Mouse (Mus musculus): ENCODE measurements around the gene Klk1b4.
"Not testable (repeated sequence)": the region's sequence is repeated elsewhere in the genome, so short reads cannot be mapped to it uniquely, and the experiment has no call there.

Klk1b4 gene

DNA sequence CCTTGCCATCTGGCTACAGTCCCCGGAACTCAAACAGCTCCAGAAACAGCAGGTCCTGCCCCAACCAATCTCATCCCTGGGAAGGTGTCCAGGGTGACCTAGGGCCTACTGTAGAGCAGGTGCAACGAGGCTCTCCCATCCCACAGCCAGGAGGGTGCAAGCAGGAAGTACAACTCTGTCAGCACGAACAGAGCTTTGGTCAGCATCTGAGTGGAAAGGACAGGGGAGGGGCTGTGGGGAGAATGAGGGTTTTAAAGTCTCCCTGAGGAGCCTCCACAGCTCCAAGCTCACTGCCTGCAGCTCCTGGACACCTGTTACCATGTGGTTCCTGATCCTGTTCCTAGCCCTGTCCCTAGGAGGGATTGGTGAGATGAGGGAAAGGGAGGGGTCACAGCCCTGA is at the start of gene Klk1b4:
Gene Klk1b4, plus strand, starts transcription at position 301 of the 400 bp plus-strand sequence.
- DNase-seq, result not testable (repeated sequence)

- no peak for DNase-seq
These were observed 27.8 kb upstream of the Klk1b4 start for GRCm38 (mm10) chr7:44179299-44180045.

DNA sequence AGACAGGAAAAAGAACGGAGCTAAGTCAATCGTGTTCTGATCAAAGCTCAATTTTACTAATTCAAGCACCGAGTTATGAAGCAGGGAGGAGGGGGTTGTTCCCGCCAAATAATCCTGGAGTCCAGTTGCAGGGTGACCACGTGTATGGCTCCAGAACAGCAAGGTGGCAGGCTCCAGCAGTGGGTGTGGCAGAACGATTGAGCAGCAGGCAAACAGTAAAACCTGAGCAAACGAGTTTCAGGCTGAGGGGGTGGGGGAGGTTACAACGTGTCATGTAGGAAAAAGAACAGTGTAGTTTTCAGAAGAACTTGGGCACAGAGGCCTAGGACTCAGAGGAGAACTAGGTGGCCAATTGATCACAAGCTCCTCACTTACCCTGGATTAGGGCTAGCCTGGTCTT is 20.7 kb upstream of the Klk1b4 start:
- not testable (repeated sequence) for DNase-seq

GRCm38 (mm10) chr7:44187936-44188335 is 19.3 kb upstream of the Klk1b4 start, which contains the start of gene Klk1b24:
TSS of gene Klk1b24 (plus strand) at chr7:44188236.
- DNase-seq, result not testable (repeated sequence)

DNA sequence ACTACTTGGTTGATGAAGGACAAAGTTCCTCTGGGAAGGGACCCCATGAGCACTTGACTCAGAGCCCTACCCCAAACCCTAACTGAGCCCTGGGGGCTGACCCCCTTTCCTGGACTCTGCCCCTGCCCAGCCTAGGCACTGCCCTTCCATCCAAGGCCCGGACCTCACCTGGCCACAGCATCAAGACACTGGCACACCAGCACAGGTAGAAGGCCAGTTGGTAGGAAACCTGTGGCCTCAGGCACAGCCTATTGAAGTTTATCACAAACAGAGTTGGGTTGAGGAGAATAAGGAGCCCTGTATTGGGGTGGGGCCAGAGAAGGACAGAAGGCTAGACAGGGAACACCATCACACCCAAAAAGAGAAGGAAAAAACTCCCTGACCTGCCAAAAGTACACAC is 13.8 kb upstream of the Klk1b4 start:
- DNase-seq, result not testable (repeated sequence)

DNA sequence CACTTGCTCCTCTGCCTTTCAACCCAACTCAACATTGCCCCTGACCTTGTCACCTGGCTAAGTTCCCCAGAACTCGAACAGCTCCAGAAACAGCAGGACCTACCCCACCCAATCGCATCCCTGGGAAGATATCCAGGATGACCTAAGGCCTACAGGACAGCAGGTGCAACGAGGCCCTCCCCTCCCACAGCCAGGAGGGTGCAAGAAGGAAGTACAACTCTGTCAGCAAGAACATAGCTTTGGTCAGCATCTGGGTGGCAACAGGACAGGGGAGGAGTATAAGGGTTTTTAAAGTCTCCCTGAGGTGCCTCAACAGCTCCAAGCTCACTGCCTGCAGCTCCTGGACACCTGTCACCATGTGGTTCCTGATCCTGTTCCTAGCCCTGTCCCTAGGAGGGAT is 9.3 kb upstream of the Klk1b4 start, which contains the start of gene Klk1b3:
Gene Klk1b3, plus strand, starts transcription at position 301 of the 400 bp plus-strand sequence.
- no peak for DNase-seq

- no peak for DNase-seq
These were observed 1.1 kb downstream of the Klk1b4 start for GRCm38 (mm10) chr7:44208307-44208706.

GRCm38 (mm10) chr7:44215645-44216044 is 8.4 kb downstream of the Klk1b4 start, which contains the start of gene Klk1b5:
TSS of gene Klk1b5 (plus strand) at chr7:44215945.
- DNase-seq, result no peak

- DNase-seq, result not testable (repeated sequence)
These were observed 14.4 kb downstream of the Klk1b4 start for GRCm38 (mm10) chr7:44221601-44222000.

GRCm38 (mm10) chr7:44222335-44222734 is 15.1 kb downstream of the Klk1b4 start:
- not testable (repeated sequence) for DNase-seq

GRCm38 (mm10) chr7:44225076-44225475 is 17.8 kb downstream of the Klk1b4 start, which contains the start of gene Klk1:
TSS of gene Klk1 (plus strand) at chr7:44225360.
- no peak for DNase-seq

DNA sequence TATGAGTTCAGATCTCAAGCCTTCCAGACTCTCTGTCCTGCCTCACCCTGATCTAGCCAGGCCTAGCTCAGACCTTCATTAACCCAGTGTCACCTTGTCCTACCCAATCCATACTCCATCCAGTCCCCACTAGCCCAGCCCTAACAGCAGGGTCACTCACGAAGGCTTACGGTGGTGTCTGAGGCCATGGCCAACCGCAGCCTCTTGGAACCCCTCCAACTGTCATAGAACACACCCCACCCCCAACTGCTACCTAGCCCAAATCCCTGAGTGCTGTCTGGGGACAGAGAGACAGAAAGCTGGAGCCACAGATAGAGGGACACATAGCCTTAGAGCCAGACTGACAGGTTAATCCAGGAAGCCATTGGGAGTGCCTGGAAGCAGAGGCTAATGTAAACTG is 28.7 kb downstream of the Klk1b4 start, which contains the start of gene Gm36864:
Gene Gm36864, plus strand, starts transcription at position 269 of the 400 bp plus-strand sequence.
- DNase-seq, result no peak

DNA sequence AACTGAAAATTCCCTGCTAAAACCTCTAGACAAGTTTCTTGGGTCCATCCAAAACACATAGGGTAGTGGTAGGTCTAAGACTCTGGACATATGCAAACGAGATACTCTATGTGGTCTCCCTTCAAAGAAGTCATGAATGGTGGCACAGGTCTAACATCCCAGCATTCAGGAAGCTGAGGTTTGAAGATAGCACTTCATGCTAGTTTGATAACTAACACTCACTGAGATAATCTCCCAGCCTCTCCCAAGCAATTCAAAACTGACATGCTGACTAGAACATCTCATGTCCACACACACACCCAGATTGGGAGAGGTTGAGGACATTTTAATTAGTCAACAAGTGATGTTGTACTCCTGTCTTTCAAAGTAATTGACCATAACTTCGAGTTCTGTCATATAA is 32.7 kb downstream of the Klk1b4 start:
- DNase-seq, result no peak

- no peak for DNase-seq
These were observed 33.5 kb downstream of the Klk1b4 start for GRCm38 (mm10) chr7:44240712-44241111.

DNA sequence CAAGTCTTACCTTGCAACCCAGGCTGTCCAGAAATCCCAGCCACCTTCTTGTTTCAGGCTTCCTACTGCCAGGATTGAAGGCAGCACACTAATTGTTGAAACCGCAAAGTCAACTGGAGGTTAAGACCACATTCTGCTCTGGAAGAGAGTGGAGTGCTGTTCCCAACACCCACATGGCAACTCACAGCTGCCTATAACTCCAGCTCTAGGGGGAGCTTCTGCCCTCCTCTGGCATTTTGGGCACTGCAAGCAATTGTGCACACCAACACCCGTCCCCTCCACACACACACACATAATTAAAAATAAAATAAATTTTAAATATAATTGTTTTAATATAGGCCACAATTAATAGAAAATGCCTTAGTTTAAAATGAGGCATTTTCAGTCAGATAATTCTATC is 33.9 kb downstream of the Klk1b4 start:
- DNase-seq, result no peak

DNA sequence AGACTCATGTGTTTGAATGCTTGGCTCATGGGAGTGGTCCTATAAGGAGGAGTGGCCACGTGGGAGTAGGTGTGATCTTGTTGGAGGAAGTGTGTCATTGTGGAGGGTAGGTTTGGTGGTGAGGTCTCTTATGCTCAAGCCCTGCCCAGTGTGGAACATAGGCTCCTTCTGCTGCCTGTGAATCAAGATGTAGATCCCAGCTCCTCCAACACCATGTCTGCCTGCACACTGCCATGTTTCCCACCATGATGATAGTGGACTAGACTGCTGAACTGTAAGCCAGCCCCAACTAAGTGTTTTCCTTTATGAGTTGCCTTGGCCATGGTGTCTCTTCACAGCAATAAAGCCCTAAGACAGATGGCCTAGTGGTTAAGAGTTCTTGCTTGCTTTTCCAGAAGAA is 36.8 kb downstream of the Klk1b4 start:
- no peak for DNase-seq

- peak; percentile 94 for DNase-seq
These were observed 39.1 kb downstream of the Klk1b4 start, which contains the start of the genes 1700028J19Rik and 2410002F23Rik for GRCm38 (mm10) chr7:44246055-44246983. TSS of gene 1700028J19Rik (minus strand) at chr7:44246695. TSS of gene 2410002F23Rik (plus strand) at chr7:44246722.

GRCm38 (mm10) chr7:44246984-44247470 is 39.8 kb downstream of the Klk1b4 start:
- peak; percentile 80 for DNase-seq

GRCm38 (mm10) chr7:44247971-44248370 is 40.7 kb downstream of the Klk1b4 start:
- DNase-seq, result no peak

GRCm38 (mm10) chr7:44249248-44249647 is 42.0 kb downstream of the Klk1b4 start:
- DNase-seq, result no peak

GRCm38 (mm10) chr7:44250732-44251275 is 43.6 kb downstream of the Klk1b4 start:
- not testable (repeated sequence) for DNase-seq

DNA sequence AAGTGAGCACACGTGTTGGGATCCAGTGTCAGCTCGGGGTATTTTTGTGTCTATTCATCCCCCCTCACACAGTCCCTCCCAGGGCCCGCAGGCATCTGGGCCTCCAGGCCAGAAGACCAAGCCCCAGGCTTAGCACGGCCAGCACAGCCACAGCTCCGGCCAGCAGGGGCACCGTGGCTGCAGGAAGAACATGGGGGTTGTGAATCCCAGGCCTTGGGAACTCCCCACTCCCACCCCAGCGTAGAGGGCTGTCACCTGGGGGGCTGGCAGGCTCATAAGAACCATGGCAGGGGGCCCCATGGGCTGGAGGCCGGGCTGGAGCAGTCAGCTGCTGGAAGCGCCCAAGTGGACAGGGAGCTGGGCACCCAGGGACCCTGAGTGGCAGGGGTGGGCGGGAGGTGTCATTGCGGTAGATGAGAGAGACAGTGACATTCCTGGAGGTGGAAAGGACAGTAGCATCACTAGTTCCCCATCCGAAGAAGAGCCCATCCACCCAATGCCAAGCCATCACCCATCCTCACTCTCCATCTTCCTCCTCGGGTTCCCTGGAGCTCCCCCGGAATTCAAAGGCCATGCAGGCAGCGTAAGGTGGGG is 45.9 kb downstream of the Klk1b4 start:
- no peak for DNase-seq

Data from cerebellum, adult 9-10 months (tissue).